Mouse (Mus musculus): ENCODE measurements around the gene Zfand2b. TPM values are rescaled to one million over a fixed set of nuclear protein-coding genes. Genes with fewer than 3 reads are reported as not detected.

Zfand2b gene
- polyA plus RNA-seq, 2 experiments = 40.2 to 53.2 TPM

GRCm38 (mm10) chr1:75190577-75190976 lies 22.1 kb downstream of the Zfand2b start:
- ATAC-seq (ENCODE audit: low FRiP score, low read depth) = no peak
- H3K4me1 ChIP-seq (ENCODE audit: control insufficient read depth, insufficient read depth, low read length) = peaks cover 19% of the 10 kb centered on the region
- no peaks in the 10 kb centered on the region for H3K9me3 ChIP-seq (ENCODE audit: control insufficient read depth, low read length)
- DNase-seq (ENCODE audit: low spot score) = no peak
- peaks cover 29% of the 10 kb centered on the region for H3K36me3 ChIP-seq (ENCODE audit: control insufficient read depth, insufficient read depth, low read length)
- TF ChIP-seq POLR2A (IDR thresholded peaks at IDR 0.05; ENCODE audit: borderline replicate concordance, extremely low read depth, insufficient read depth, insufficient read length) = no peak
- no peaks in the 10 kb centered on the region for H3K27me3 ChIP-seq (ENCODE audit: control insufficient read depth, insufficient read depth, low read length)
- no peak overlapping the region for H3K27ac ChIP-seq (replicated peaks; ENCODE audit: low read depth, low read length)
- H3K4me3 ChIP-seq (replicated peaks; ENCODE audit: low read length) = peak overlapping the region; percentile 87
- WGBS = 55% methylated on average over 2 of the region's 2 CpGs
- H3K9ac ChIP-seq (ENCODE audit: low read depth, low read length, severe bottlenecking) = no peak overlapping the region
- peak overlapping the region; percentile 90 for H3K4me2 ChIP-seq (replicated peaks; ENCODE audit: low read depth, low read length, severe bottlenecking)

DNA sequence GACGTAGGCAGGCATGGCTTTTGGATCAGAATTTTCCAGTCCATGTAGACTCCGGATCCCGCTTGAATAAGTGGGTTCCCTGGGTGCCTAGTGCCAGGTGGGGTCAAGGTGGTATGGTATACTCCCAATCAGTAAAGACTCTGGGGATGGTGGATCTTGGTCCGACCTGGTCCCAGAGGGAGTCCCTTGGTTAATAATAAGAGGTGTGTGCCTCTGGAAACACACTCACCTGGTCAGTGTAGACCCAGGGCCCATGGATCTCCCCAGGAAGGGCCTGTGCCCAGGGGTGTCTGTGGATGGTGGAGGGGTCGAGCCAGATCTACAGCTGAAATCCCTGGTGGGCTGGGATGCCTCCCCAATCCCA lies 22.8 kb downstream of the Zfand2b start:
- peak overlapping the region; percentile 90 for H3K4me2 ChIP-seq (replicated peaks; ENCODE audit: low read depth, low read length, severe bottlenecking)
- 0 out of 2 replicates have a peak overlapping the region, but pooled peaks have one; percentile 90 for H3K27ac ChIP-seq (replicated peaks; ENCODE audit: low read depth, low read length)
- peaks cover 29% of the 10 kb centered on the region for H3K36me3 ChIP-seq (ENCODE audit: control insufficient read depth, insufficient read depth, low read length)
- no peaks in the 10 kb centered on the region for H3K9me3 ChIP-seq (ENCODE audit: control insufficient read depth, low read length)
- WGBS = 50% methylated on average over 5 of the region's 5 CpGs
- H3K4me1 ChIP-seq (ENCODE audit: control insufficient read depth, insufficient read depth, low read length) = peaks cover 19% of the 10 kb centered on the region
- peak overlapping the region; percentile 87 for H3K4me3 ChIP-seq (replicated peaks; ENCODE audit: low read length)
- TF ChIP-seq POLR2A (IDR thresholded peaks at IDR 0.05; ENCODE audit: borderline replicate concordance, extremely low read depth, insufficient read depth, insufficient read length) = no peak
- H3K9ac ChIP-seq (ENCODE audit: low read depth, low read length, severe bottlenecking) = peak overlapping the region; percentile 80
- H3K27me3 ChIP-seq (ENCODE audit: control insufficient read depth, insufficient read depth, low read length) = no peaks in the 10 kb centered on the region
- ATAC-seq (ENCODE audit: low FRiP score, low read depth) (no peak), DNase-seq (ENCODE audit: low spot score) (no peak)

GRCm38 (mm10) chr1:75191622-75192402 lies 23.4 kb downstream of the Zfand2b start, which contains the start of the genes Ankzf1 and Atg9a:
Ankzf1 (plus strand) TSS chr1:75192151.
Atg9a (minus strand) TSS chr1:75192196.
- H3K4me3 ChIP-seq (replicated peaks; ENCODE audit: low read length) = peak within 1 kb of the TSS; percentile 87
- DNase-seq (ENCODE audit: low spot score) = peak; percentile 97
- peaks cover 19% of the 10 kb centered on the region for H3K4me1 ChIP-seq (ENCODE audit: control insufficient read depth, insufficient read depth, low read length)
- peak within 1 kb of the TSS; percentile 90 for H3K27ac ChIP-seq (replicated peaks; ENCODE audit: low read depth, low read length)
- peak within 1 kb of the TSS; percentile 90 for H3K4me2 ChIP-seq (replicated peaks; ENCODE audit: low read depth, low read length, severe bottlenecking)
- TF ChIP-seq POLR2A (IDR thresholded peaks at IDR 0.05; ENCODE audit: borderline replicate concordance, extremely low read depth, insufficient read depth, insufficient read length) = peak; percentile 51; the same call in 1 of the 2 replicates
- peak; percentile 99 for ATAC-seq (ENCODE audit: low FRiP score, low read depth)
- H3K9ac ChIP-seq (ENCODE audit: low read depth, low read length, severe bottlenecking) = peak within 1 kb of the TSS; percentile 80
- no peaks in the 10 kb centered on the region for H3K27me3 ChIP-seq (ENCODE audit: control insufficient read depth, insufficient read depth, low read length)
- H3K36me3 ChIP-seq (ENCODE audit: control insufficient read depth, insufficient read depth, low read length) = peaks cover 29% of the 10 kb centered on the region
- under 1% methylated on average over 50 of the region's 56 CpGs for WGBS
- H3K9me3 ChIP-seq (ENCODE audit: control insufficient read depth, low read length) = no peaks in the 10 kb centered on the region

DNA sequence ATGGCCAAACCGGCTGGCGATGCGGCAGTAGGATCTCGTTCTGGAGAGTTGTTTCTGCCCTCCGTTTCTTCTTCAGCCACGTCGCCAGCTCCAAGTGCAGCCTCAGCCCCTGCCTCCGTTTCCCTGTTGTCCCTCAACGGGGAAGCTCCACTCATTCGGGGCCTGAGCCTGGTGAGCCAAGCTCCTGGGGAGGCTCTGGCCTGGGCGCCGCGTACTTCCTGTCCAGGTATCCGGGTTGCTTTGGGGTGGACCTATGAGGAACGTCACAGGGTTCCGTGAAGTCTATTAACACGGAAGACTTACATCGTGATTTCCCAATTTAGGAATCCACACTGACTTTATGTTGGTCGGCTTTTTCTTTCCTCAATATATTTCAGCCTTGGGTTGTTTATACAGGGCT lies 24.0 kb downstream of the Zfand2b start:
- Histone ChIP-seq H3K36me3 (ENCODE audit: control insufficient read depth, insufficient read depth, low read length) (peaks cover 29% of the 10 kb centered on the region), H3K9ac (ENCODE audit: low read depth, low read length, severe bottlenecking) (peak overlapping the region; percentile 75), H3K4me3 (replicated peaks; ENCODE audit: low read length) (peak overlapping the region; percentile 87), H3K4me2 (replicated peaks; ENCODE audit: low read depth, low read length, severe bottlenecking) (peak overlapping the region; percentile 90), H3K4me1 (ENCODE audit: control insufficient read depth, insufficient read depth, low read length) (peaks cover 19% of the 10 kb centered on the region), H3K27me3 (ENCODE audit: control insufficient read depth, insufficient read depth, low read length) (no peaks in the 10 kb centered on the region), H3K9me3 (ENCODE audit: control insufficient read depth, low read length) (no peaks in the 10 kb centered on the region), H3K27ac (replicated peaks; ENCODE audit: low read depth, low read length) (peak overlapping the region; percentile 90)
- WGBS = under 1% methylated on average over 19 of the region's 19 CpGs
- peak; percentile 27; the same call in 1 of the 2 replicates for ATAC-seq (ENCODE audit: low FRiP score, low read depth)
- TF ChIP-seq POLR2A (IDR thresholded peaks at IDR 0.05; ENCODE audit: borderline replicate concordance, extremely low read depth, insufficient read depth, insufficient read length) = no peak
- peak; percentile 9 for DNase-seq (ENCODE audit: low spot score)

GRCm38 (mm10) chr1:75201236-75201635 lies 32.8 kb downstream of the Zfand2b start:
- DNase-seq (ENCODE audit: low spot score) (no peak), ATAC-seq (ENCODE audit: low FRiP score, low read depth) (no peak)
- no peak overlapping the region for H3K9ac ChIP-seq (ENCODE audit: low read depth, low read length, severe bottlenecking)
- no peaks in the 10 kb centered on the region for H3K4me1 ChIP-seq (ENCODE audit: control insufficient read depth, insufficient read depth, low read length)
- WGBS = 76% methylated on average over 1 of the region's 1 CpGs
- no peak overlapping the region for H3K27ac ChIP-seq (replicated peaks; ENCODE audit: low read depth, low read length)
- no peak overlapping the region for H3K4me2 ChIP-seq (replicated peaks; ENCODE audit: low read depth, low read length, severe bottlenecking)
- no peaks in the 10 kb centered on the region for H3K27me3 ChIP-seq (ENCODE audit: control insufficient read depth, insufficient read depth, low read length)
- TF ChIP-seq POLR2A (IDR thresholded peaks at IDR 0.05; ENCODE audit: borderline replicate concordance, extremely low read depth, insufficient read depth, insufficient read length) = no peak
- H3K36me3 ChIP-seq (ENCODE audit: control insufficient read depth, insufficient read depth, low read length) = peaks cover 41% of the 10 kb centered on the region
- no peak overlapping the region for H3K4me3 ChIP-seq (replicated peaks; ENCODE audit: low read length)
- no peaks in the 10 kb centered on the region for H3K9me3 ChIP-seq (ENCODE audit: control insufficient read depth, low read length)

All from limb, embryonic 14.5 days (tissue).